Mouse (Mus musculus) neural tube, embryonic 13.5 days (tissue): ENCODE measurements around the gene Ranbp10. TPM values are rescaled to one million over a fixed set of nuclear protein-coding genes. Genes with fewer than 3 reads are reported as not detected.
A peak's percentile ranks its signal among the peaks of the same experiment; 100 is the strongest.
"Not testable (repeated sequence)": the region's sequence is repeated elsewhere in the genome, so short reads cannot be mapped to it uniquely, and the experiment has no call there.

Experiments
- ATAC-seq: fragments of 200-750 bp; cut with Nextera tagmentation; 2 replicates; pipeline ENCODE4 v1.8.0; 2017; ENCODE audit warnings: low read depth, mild to moderate bottlenecking, moderate TSS enrichment, moderate library complexity
- H3K27ac ChIP-seq: fragments of 300-500 bp; sonication (generic); replicated peaks from 2 replicates; pipeline ENCODE4 v1.5.1; 2015; ENCODE audit warnings: moderate library complexity, mild to moderate bottlenecking, inconsistent platforms
- H3K27me3 ChIP-seq: fragments of 300-500 bp; sonication (generic); 2 replicates; pipeline ENCODE4 v1.6.1; 2015; ENCODE audit warnings: mild to moderate bottlenecking, inconsistent platforms
- H3K36me3 ChIP-seq: fragments of 300-500 bp; sonication (generic); 2 replicates; pipeline ENCODE4 v1.6.1; 2015; ENCODE audit warnings: mild to moderate bottlenecking, inconsistent platforms
- H3K4me1 ChIP-seq: fragments of 300-500 bp; sonication (generic); replicated peaks from 2 replicates; pipeline ENCODE4 v1.6.1; 2015; ENCODE audit warnings: inconsistent platforms
- H3K4me2 ChIP-seq: fragments of 300-500 bp; sonication (generic); 2 replicates; pipeline ENCODE4 v1.6.1; 2015; ENCODE audit warnings: inconsistent platforms, mild to moderate bottlenecking, moderate library complexity
- H3K4me3 ChIP-seq: fragments of 300-500 bp; sonication (generic); 2 replicates; pipeline ENCODE4 v1.5.1; 2015; ENCODE audit warnings: mild to moderate bottlenecking, inconsistent platforms
- H3K9ac ChIP-seq: fragments of 300-500 bp; sonication (generic); 2 replicates; pipeline ENCODE4 v1.6.1; 2015; ENCODE audit warnings: moderate library complexity, mild to moderate bottlenecking, inconsistent platforms
- H3K9me3 ChIP-seq: fragments of 300-500 bp; sonication (generic); 2 replicates; pipeline ENCODE4 v1.6.1; 2016; ENCODE audit warnings: inconsistent platforms
- WGBS: fragments of 180-500 bp; shearing (Covaris S2); methylation state at CpG from one replicate; pipeline ENCODE4 v1.1.7; 2015; 5-methylcytosine and 5-hydroxymethylcytosine counted together
- polyA plus RNA-seq: library from polyadenylated mRNA; unstranded; fragments of >200 nt; fragmentation: Nextera tagmentation; extraction: Ambion mirVana; gene quantifications from 2 replicates; pipeline ENCODE4 v1.2.1, GENCODE M21; 2015

Gene Ranbp10
- polyA plus RNA-seq, 1 experiment from 2014 or later: 11.6 TPM

GRCm38 (mm10) chr8:105854303-105854702, 27.2 kb upstream of the Ranbp10 start:
- peak overlapping the region; percentile 89 for H3K9ac ChIP-seq
- H3K36me3 ChIP-seq: peaks cover 11% of the 10 kb centered on the region; the same call in 1 of the 2 replicates
- no peaks in the 10 kb centered on the region for H3K9me3 ChIP-seq
- WGBS: 26% methylated on average over 8 of the region's 8 CpGs
- peak overlapping the region; percentile 46; the same call in 1 of the 2 replicates for H3K27ac ChIP-seq
- peaks cover 51% of the 10 kb centered on the region for H3K4me1 ChIP-seq
- no peak; the same call in none of the 2 replicates for ATAC-seq
- H3K4me2 ChIP-seq: peak overlapping the region; percentile 39
- no peaks in the 10 kb centered on the region for H3K27me3 ChIP-seq
- H3K4me3 ChIP-seq: peak overlapping the region; percentile 83

DNA sequence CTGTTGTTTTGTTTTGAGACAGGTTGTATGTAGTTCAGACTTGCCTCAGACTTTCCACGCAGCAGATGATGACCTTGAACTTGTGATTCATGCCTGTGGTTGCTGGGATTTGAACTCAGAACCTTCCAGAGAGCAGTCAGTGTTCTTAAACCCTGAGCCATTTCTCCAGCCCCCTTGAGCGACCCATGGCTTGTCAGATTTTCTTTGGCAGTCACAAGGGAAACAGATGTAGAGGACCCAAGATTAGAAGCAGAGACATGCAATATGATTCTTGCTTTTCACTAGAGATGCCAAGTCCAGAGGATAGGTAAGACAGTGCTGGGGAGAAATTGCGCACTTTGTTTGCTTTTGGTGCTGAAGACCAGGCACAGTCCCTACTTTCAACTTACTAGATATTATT, 26.0 kb upstream of the Ranbp10 start, which contains the start of gene Cenpt:
Gene Cenpt, minus strand, starts transcription at position 101 of the 400 bp plus-strand sequence.
- no peak within 1 kb of the TSS for H3K27ac ChIP-seq

DNA sequence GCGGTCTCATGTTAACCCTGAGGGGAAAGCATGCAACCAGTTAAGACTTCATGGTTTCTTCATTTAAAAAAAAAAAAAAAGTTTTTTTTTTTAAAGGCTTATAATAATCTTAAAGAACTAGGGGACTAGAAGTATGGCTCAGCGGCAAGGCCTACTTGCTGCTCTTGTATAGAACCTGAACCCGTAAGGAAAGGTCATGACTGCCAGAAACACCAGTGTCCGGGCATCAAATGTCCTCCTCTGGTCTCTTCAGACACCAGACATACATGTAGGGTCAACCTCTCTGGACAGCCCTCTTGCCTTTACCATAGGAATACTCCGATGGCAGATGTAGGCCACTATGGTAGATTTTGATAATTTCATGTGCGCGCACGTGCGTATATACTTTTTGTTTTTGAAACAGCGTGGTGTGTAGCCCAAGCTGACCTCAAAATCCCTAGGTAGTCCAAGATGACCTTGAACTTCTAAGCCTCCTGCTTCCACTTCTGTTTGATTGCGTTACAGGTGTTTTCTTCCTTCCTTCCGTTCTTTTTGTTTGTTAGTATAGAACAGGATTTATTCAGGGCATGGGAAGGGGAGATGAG, 25.1 kb upstream of the Ranbp10 start:
- no peaks in the 10 kb centered on the region for H3K9me3 ChIP-seq
- H3K27ac ChIP-seq: no peak overlapping the region
- peaks cover 24% of the 10 kb centered on the region for H3K36me3 ChIP-seq
- H3K4me3 ChIP-seq: peak overlapping the region; percentile 62
- no peak overlapping the region for H3K9ac ChIP-seq
- peaks cover 31% of the 10 kb centered on the region for H3K4me1 ChIP-seq
- no peaks in the 10 kb centered on the region for H3K27me3 ChIP-seq
- 81% methylated on average over 12 of the region's 12 CpGs for WGBS
- peak overlapping the region; percentile 72; the same call in 1 of the 2 replicates for H3K4me2 ChIP-seq
- ATAC-seq: no peak

More for the DNA sequence above, 26.0 kb upstream of the Ranbp10 start, which contains the start of gene Cenpt:
- peak within 1 kb of the TSS; percentile 72; the same call in 1 of the 2 replicates for H3K4me2 ChIP-seq
- 98% methylated on average over 3 of the region's 3 CpGs for WGBS
- peaks cover 40% of the 10 kb centered on the region for H3K4me1 ChIP-seq
- peaks cover 15% of the 10 kb centered on the region for H3K36me3 ChIP-seq
- H3K9ac ChIP-seq: no peak within 1 kb of the TSS
- H3K9me3 ChIP-seq: no peaks in the 10 kb centered on the region
- peak within 1 kb of the TSS; percentile 62 for H3K4me3 ChIP-seq
- ATAC-seq: no peak
- no peaks in the 10 kb centered on the region for H3K27me3 ChIP-seq

DNA sequence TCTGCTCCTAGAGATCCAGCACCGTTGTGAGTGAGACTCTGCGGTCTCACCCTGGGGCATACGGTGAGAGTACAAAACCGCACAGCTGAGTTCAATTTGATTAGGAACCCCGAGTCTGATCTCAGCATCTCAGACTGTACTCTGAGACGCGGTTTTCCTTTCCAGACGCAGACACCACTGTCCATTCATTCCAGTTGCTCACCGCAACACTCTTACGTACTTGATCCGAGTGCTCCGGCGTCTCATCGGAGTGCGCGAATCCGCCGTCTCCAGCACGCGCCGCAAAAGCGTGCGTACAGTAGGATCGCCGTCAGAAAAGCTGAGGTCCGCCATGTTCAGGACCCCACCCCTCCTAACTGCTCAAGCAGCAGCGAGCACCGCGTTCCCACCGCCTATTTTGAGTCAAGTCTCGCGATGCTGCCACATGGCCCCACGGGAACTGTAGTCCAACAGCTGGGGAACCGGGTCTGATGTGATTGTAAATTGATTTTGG, 24.5 kb upstream of the Ranbp10 start:
- H3K27ac ChIP-seq: peak overlapping the region; percentile 84
- H3K9me3 ChIP-seq: no peaks in the 10 kb centered on the region
- H3K9ac ChIP-seq: peak overlapping the region; percentile 79
- H3K4me3 ChIP-seq: peak overlapping the region; percentile 62
- WGBS: under 1% methylated on average over 34 of the region's 34 CpGs
- no peaks in the 10 kb centered on the region for H3K27me3 ChIP-seq
- peak; percentile 75 for ATAC-seq
- peak overlapping the region; percentile 72 for H3K4me2 ChIP-seq
- peaks cover 30% of the 10 kb centered on the region for H3K36me3 ChIP-seq
- peaks cover 25% of the 10 kb centered on the region for H3K4me1 ChIP-seq

DNA sequence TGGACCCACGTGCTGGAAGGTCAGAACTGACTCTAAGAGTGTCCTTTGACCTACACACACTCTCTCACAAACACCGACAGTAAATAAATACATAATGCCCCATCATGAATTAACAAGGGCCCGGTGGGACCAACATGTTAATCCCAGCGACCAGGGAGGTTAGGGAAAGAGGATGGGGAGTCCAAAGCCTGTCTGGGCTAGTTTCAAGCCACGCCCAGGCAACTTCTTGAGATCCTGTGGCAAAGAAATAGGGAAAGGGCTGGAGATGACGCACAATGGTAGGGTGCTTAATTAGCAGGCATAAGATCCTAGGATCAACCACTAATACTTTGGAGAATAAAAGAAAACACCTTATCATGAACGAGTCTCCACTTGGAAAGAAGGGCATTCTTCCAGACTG, 23.5 kb upstream of the Ranbp10 start:
- WGBS: 83% methylated on average over 7 of the region's 7 CpGs
- no peak for ATAC-seq
- H3K4me3 ChIP-seq: peak overlapping the region; percentile 12; the same call in 1 of the 2 replicates

GRCm38 (mm10) chr8:105850014-105850413, 22.9 kb upstream of the Ranbp10 start:
- Histone ChIP-seq H3K27me3 (no peaks in the 10 kb centered on the region), H3K4me1 (peaks cover 12% of the 10 kb centered on the region), H3K4me2 (peak overlapping the region; percentile 41; the same call in 1 of the 2 replicates), H3K9ac (peak overlapping the region; percentile 0; the same call in 1 of the 2 replicates), H3K36me3 (peaks cover 46% of the 10 kb centered on the region), H3K27ac (no peak overlapping the region), H3K9me3 (no peaks in the 10 kb centered on the region), H3K4me3 (no peak overlapping the region)
- no peak for ATAC-seq
- WGBS: 75% methylated on average over 4 of the region's 4 CpGs

More for the DNA sequence above, 23.5 kb upstream of the Ranbp10 start:
- H3K36me3 ChIP-seq: peaks cover 41% of the 10 kb centered on the region
- no peaks in the 10 kb centered on the region for H3K9me3 ChIP-seq
- H3K27me3 ChIP-seq: no peaks in the 10 kb centered on the region
- H3K27ac ChIP-seq: no peak overlapping the region
- H3K9ac ChIP-seq: peak overlapping the region; percentile 0
- peak overlapping the region; percentile 41 for H3K4me2 ChIP-seq
- H3K4me1 ChIP-seq: peaks cover 15% of the 10 kb centered on the region

- Histone ChIP-seq H3K27ac (no peak overlapping the region), H3K9ac (no peak overlapping the region), H3K27me3 (no peaks in the 10 kb centered on the region), H3K4me1 (peaks cover 8% of the 10 kb centered on the region), H3K9me3 (no peaks in the 10 kb centered on the region), H3K36me3 (peaks cover 74% of the 10 kb centered on the region), H3K4me3 (no peak overlapping the region), H3K4me2 (no peak overlapping the region)
- WGBS: 91% methylated on average over 11 of the region's 11 CpGs
- ATAC-seq: no peak
Measured at GRCm38 (mm10) chr8:105846678-105847077, 19.5 kb upstream of the Ranbp10 start.

DNA sequence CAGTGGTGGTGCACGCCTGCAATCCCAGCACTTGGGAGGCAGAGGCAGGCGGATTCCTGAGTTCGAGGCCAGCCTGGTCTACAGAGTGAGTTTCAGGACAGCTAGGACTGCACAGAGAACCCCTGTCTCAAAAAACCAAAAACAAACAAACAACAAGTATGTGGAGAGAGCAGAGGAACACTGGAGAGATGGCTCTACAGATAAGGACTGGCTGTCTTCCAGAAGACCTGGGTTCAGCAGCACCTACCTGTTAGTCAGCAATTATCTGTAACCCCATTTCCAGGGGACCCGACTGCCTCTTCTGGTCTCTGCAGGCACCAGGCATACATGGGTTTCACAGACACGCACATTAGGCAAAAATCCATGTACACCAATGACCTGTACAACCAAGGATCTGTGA, 12.1 kb upstream of the Ranbp10 start:
- Histone ChIP-seq H3K9ac (no peak overlapping the region), H3K36me3 (peaks cover 28% of the 10 kb centered on the region), H3K4me1 (no peaks in the 10 kb centered on the region), H3K27me3 (no peaks in the 10 kb centered on the region), H3K4me3 (no peak overlapping the region), H3K4me2 (no peak overlapping the region), H3K9me3 (no peaks in the 10 kb centered on the region), H3K27ac (no peak overlapping the region)
- ATAC-seq: no peak
- WGBS: 92% methylated on average over 5 of the region's 5 CpGs

- 0 out of 2 replicates have a peak, but pooled peaks cover 3% of the 10 kb centered on the region for H3K27me3 ChIP-seq
- 88% methylated on average over 6 of the region's 6 CpGs for WGBS
- no peaks in the 10 kb centered on the region for H3K4me1 ChIP-seq
- H3K9me3 ChIP-seq: no peaks in the 10 kb centered on the region
- H3K9ac ChIP-seq: no peak overlapping the region
- H3K36me3 ChIP-seq: peaks cover 11% of the 10 kb centered on the region; the same call in 1 of the 2 replicates
- H3K27ac ChIP-seq: no peak overlapping the region
- no peak overlapping the region for H3K4me3 ChIP-seq
- ATAC-seq: no peak
- no peak overlapping the region for H3K4me2 ChIP-seq
Measured at GRCm38 (mm10) chr8:105836991-105837390, 9.8 kb upstream of the Ranbp10 start.

GRCm38 (mm10) chr8:105835318-105835717, 8.2 kb upstream of the Ranbp10 start:
- Histone ChIP-seq H3K36me3 (no peaks in the 10 kb centered on the region), H3K9me3 (no peaks in the 10 kb centered on the region), H3K27me3 (0 out of 2 replicates have a peak, but pooled peaks cover 3% of the 10 kb centered on the region), H3K4me3 (no peak overlapping the region), H3K4me1 (no peaks in the 10 kb centered on the region), H3K9ac (no peak overlapping the region), H3K4me2 (no peak overlapping the region), H3K27ac (no peak overlapping the region)
- WGBS: 28% methylated on average over 11 of the region's 11 CpGs
- ATAC-seq: no peak

- not testable (repeated sequence) for H3K4me1 ChIP-seq, H3K36me3 ChIP-seq, H3K9ac ChIP-seq, H3K4me3 ChIP-seq, ATAC-seq, H3K27ac ChIP-seq, H3K4me2 ChIP-seq, H3K9me3 ChIP-seq, H3K27me3 ChIP-seq
- WGBS: 87% methylated on average over 2 of the region's 2 CpGs
Measured at GRCm38 (mm10) chr8:105833740-105834139, 6.6 kb upstream of the Ranbp10 start.

DNA sequence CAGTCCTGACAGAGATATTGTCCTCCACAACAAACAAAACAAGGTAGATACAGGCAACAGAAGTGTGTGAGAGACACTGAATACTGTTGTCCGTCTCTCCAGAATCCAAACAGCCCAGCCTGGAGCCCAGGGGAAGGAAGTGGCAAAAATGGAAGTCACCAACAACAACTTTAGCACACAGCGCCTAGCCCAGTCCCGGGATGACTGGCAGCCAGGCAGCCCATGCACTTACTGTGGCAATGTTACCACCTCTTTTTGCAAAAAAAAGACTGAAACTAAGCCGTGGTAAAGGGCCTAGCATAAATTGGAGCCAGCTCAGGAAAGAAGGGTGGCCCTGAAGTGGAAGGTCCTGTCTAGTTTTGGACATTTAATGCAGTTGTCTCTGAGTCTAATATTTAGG, 771 bp downstream of the Ranbp10 start:
- H3K4me2 ChIP-seq: peak overlapping the region; percentile 99
- no peak for ATAC-seq
- H3K36me3 ChIP-seq: peaks cover 28% of the 10 kb centered on the region
- peak overlapping the region; percentile 91 for H3K9ac ChIP-seq
- H3K4me1 ChIP-seq: peaks cover 34% of the 10 kb centered on the region
- no peaks in the 10 kb centered on the region for H3K27me3 ChIP-seq
- H3K9me3 ChIP-seq: no peaks in the 10 kb centered on the region
- peak overlapping the region; percentile 95 for H3K4me3 ChIP-seq
- 8% methylated on average over 4 of the region's 4 CpGs for WGBS
- peak overlapping the region; percentile 70 for H3K27ac ChIP-seq
